Mouse (Mus musculus) forebrain, embryonic 14.5 days (tissue): Measurements from ENCODE around the gene Cdc42bpa. TPM values are rescaled to one million over a fixed set of nuclear protein-coding genes. Genes with fewer than 3 reads are reported as not detected.

ENCODE experiments used
- ATAC-seq: fragments of 200-750 bp; cut with Nextera tagmentation; 2 replicates; pipeline ENCODE4 v1.8.0; 2017; ENCODE audit warnings: mild to moderate bottlenecking, moderate library complexity
- DNase-seq: peaks from one replicate; pipeline ENCODE4 v3.0.0-alpha.2; 2015; ENCODE audit warnings: low spot score
- H3K27ac ChIP-seq: fragments of 300-500 bp; sonication (generic); 2 replicates; pipeline ENCODE4 v1.5.1; 2014; ENCODE audit warnings: low read depth, mild to moderate bottlenecking, control low read depth, low read length, moderate library complexity
- H3K27me3 ChIP-seq: fragments of 300-500 bp; sonication (generic); replicated peaks from 2 replicates; pipeline ENCODE4 v1.6.1; 2014; ENCODE audit warnings: low read length, control low read depth, mixed read lengths; ENCODE audit not compliant: control insufficient read depth, insufficient read depth
- H3K36me3 ChIP-seq: fragments of 300-500 bp; sonication (generic); 2 replicates; pipeline ENCODE4 v1.6.1; 2014; ENCODE audit warnings: low read length, control low read depth; ENCODE audit not compliant: control insufficient read depth, insufficient read depth
- H3K4me1 ChIP-seq: fragments of 300-500 bp; sonication (generic); 2 replicates; pipeline ENCODE4 v1.6.1; 2014; ENCODE audit warnings: antibody characterized with exemption, low read length, control low read depth; ENCODE audit not compliant: control insufficient read depth, insufficient read depth
- H3K4me2 ChIP-seq: fragments of 300-500 bp; sonication (generic); 2 replicates; pipeline ENCODE4 v1.6.1; 2014; ENCODE audit warnings: mild to moderate bottlenecking, control low read depth, low read length
- H3K4me3 ChIP-seq: fragments of 300-500 bp; sonication (generic); 2 replicates; pipeline ENCODE4 v1.5.1; 2014; ENCODE audit warnings: low read depth, low read length, control low read depth
- H3K9ac ChIP-seq: fragments of 300-500 bp; sonication (generic); 2 replicates; pipeline ENCODE4 v1.6.1; 2014; ENCODE audit warnings: mild to moderate bottlenecking, low read length, control low read depth, moderate library complexity
- H3K9me3 ChIP-seq: fragments of 300-500 bp; sonication (generic); replicated peaks from 2 replicates; pipeline ENCODE4 v1.6.1; 2016; ENCODE audit warnings: low read length, control low read depth, mixed read lengths; ENCODE audit not compliant: control insufficient read depth
- WGBS: fragments of 180-500 bp; shearing (Covaris S2); extraction: QIAGEN DNeasy Blood & Tissue Kit; methylation state at CpG from one replicate; pipeline ENCODE4 v1.1.7; 2014; 5-methylcytosine and 5-hydroxymethylcytosine counted together
- polyA plus RNA-seq: library from polyadenylated mRNA; unstranded; fragments of >200 nt; fragmentation: Nextera tagmentation; extraction: Ambion mirVana; gene quantifications from 2 replicates; pipeline ENCODE4 v1.2.1, GENCODE M21; 2014

Cdc42bpa gene
- polyA plus RNA-seq, 1 experiment from 2014 or later, result 18.1 TPM

DNA sequence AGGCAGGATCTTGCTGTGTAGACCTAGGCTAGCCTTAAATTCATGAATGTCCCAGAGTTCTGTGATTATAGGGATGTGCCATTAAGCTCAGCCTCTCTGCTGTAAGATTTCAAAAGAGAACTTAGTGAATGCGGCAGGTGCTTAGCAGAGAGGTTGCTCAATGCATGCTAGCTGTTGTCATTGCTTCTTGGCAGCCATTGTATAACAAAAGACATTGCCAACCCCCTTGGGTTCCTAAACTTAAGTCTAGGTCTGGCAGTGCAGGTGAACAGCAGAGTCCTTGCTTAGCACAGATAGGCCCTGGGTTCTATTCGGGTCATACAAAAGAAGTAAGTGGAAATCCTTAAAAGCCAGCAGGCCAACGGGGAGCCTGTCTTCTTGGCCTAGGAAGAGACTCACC, 7.0 kb upstream of the Cdc42bpa start:
- H3K4me3 ChIP-seq, result no peak overlapping the region
- no peaks in the 10 kb centered on the region for H3K9me3 ChIP-seq
- H3K36me3 ChIP-seq, result no peaks in the 10 kb centered on the region
- DNase-seq (no peak), ATAC-seq (no peak)
- H3K9ac ChIP-seq, result no peak overlapping the region
- no peaks in the 10 kb centered on the region for H3K27me3 ChIP-seq
- peaks cover 9% of the 10 kb centered on the region for H3K4me1 ChIP-seq
- no peak overlapping the region for H3K4me2 ChIP-seq
- no peak overlapping the region for H3K27ac ChIP-seq
- WGBS, result 81% methylated on average over 3 of the region's 3 CpGs

DNA sequence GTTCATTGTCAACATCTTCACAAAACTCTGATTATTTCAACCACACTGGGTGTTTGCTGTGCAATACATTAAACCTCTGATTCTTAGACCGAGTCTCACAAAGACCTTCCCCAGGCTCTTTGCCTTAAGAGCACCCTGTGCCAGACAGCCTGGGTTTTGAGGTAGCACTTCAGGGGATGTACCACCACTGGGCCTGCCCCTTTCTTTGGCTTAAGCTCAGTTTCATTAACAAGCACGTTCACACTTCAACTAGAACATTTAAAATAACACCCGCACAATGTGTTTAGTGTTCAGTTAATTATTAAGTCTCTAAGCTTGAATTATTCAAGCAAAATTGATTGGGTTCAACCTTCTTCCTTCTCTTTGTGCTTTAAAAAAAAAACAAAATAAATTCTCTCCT, 2.8 kb upstream of the Cdc42bpa start:
- peak; percentile 68 for DNase-seq

DNA sequence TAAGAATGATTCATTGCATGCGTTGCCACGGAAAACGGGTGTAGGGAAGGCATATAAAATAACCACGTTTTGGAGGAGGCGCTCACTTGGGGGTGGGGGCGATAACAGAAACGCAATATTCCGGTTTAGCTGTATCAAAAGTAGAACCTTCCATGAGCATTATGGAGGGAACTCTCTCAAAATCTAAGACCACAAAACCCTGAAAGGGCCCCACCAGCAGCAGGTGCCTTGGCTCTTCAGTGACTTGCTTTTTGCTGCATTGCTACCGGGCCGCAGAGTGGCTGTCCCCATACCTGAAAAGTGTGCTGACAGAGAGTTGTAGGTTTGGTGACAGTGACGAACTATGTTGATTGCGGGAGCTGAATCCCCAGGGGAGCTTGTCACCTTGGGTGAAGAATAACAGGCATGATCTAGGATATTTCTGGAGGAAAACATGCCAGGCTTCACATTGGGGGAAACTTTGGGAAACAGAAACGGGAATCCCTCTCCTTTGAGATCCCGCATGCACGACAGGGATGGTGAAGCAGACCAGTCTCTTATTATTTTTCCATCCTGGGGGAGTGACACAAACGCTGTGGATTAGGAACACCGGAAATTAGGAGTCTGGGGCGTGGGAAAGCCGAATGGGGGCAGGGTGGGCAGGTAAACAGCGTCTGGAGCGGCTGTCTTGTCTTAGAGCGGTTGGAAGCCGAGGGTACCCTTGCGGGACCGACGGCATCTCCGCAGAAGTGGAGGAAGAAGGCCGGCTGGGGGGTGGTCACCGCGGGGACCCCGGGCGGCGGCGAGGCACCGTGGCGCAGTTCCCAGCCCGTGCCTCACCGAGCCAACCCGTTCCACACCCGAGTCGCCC, 1.2 kb upstream of the Cdc42bpa start:
- Histone ChIP-seq H3K27ac (peak overlapping the region; percentile 97), H3K4me2 (peak overlapping the region; percentile 75), H3K9me3 (no peaks in the 10 kb centered on the region), H3K4me3 (peak overlapping the region; percentile 72), H3K27me3 (no peaks in the 10 kb centered on the region), H3K9ac (peak overlapping the region; percentile 93), H3K36me3 (no peaks in the 10 kb centered on the region), H3K4me1 (peaks cover 21% of the 10 kb centered on the region)
- 5% methylated on average over 39 of the region's 41 CpGs for WGBS
- DNase-seq (peak; percentile 49), ATAC-seq (no peak)

More for the DNA sequence above, 2.8 kb upstream of the Cdc42bpa start:
- H3K27ac ChIP-seq, result no peak overlapping the region
- no peaks in the 10 kb centered on the region for H3K9me3 ChIP-seq
- H3K4me3 ChIP-seq, result no peak overlapping the region
- H3K27me3 ChIP-seq, result no peaks in the 10 kb centered on the region
- peaks cover 15% of the 10 kb centered on the region for H3K4me1 ChIP-seq
- H3K4me2 ChIP-seq, result no peak overlapping the region
- 6% methylated on average over 3 of the region's 3 CpGs for WGBS
- ATAC-seq, result no peak
- H3K9ac ChIP-seq, result no peak overlapping the region
- H3K36me3 ChIP-seq, result no peaks in the 10 kb centered on the region

DNA sequence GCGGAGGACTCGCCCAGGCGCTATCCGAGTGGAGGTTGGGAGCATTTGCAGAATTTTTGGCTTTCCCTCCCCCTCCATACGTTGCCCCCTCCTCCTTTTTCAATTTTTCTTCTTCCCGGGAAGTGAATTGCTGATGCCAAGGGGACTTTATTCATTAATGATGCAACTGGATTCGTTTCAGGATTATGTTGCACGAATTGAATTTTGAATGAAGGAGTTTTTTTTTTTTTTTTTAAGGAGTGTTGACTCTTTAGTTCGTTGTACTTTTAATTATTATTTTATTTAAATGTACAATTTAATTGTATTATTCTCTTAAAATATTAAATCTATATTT, 238 bp downstream of the Cdc42bpa start:
- peak overlapping the region; percentile 72 for H3K4me3 ChIP-seq
- H3K9ac ChIP-seq, result peak overlapping the region; percentile 93
- peaks cover 21% of the 10 kb centered on the region for H3K4me1 ChIP-seq
- no peaks in the 10 kb centered on the region for H3K9me3 ChIP-seq
- peak overlapping the region; percentile 75 for H3K4me2 ChIP-seq
- peak overlapping the region; percentile 97 for H3K27ac ChIP-seq
- no peak for ATAC-seq
- H3K36me3 ChIP-seq, result no peaks in the 10 kb centered on the region
- WGBS, result 1% methylated on average over 9 of the region's 9 CpGs
- DNase-seq, result no peak
- H3K27me3 ChIP-seq, result no peaks in the 10 kb centered on the region

DNA sequence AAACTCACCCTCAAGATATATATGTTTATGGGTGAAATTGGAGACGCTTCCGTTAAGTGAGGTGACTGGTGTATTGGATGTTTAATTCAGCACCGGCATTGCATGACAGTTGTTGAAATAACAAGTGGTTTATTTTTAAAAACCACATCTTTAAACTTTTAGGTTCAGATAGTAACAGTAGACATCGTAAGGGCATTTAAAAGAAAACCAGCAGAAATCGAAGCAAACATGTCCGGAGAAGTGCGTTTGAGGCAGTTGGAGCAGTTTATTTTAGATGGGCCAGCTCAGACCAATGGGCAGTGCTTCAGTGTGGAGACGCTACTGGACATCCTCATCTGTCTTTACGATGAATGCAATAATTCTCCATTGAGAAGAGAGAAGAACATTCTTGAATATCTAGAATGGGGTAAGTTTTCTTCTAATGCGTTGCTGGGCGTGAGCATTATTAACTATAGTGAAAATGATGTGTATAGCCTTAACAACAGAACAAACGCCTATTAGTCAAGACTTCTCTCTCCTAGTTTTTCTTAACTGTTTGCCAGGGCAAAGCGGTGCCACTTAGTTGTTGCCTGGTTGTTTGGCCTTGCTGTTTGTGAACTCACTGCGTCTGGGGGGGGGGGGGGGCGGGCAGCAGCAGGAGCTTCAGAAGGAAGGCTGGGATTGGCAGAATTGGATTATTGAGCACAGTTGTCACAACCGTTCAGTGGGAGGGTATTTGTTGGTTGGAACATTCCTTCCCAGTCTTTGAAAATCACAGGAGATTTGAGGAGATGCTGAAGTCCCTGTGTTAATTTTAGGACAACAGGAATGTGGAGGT, 818 bp downstream of the Cdc42bpa start:
- H3K4me3 ChIP-seq, result peak overlapping the region; percentile 72
- WGBS, result under 1% methylated on average over 16 of the region's 16 CpGs
- DNase-seq (peak; percentile 49), ATAC-seq (no peak)
- H3K9me3 ChIP-seq, result no peaks in the 10 kb centered on the region
- H3K4me2 ChIP-seq, result peak overlapping the region; percentile 75
- H3K27me3 ChIP-seq, result no peaks in the 10 kb centered on the region
- H3K9ac ChIP-seq, result peak overlapping the region; percentile 56
- no peak overlapping the region for H3K27ac ChIP-seq
- no peaks in the 10 kb centered on the region for H3K36me3 ChIP-seq
- peaks cover 21% of the 10 kb centered on the region for H3K4me1 ChIP-seq

DNA sequence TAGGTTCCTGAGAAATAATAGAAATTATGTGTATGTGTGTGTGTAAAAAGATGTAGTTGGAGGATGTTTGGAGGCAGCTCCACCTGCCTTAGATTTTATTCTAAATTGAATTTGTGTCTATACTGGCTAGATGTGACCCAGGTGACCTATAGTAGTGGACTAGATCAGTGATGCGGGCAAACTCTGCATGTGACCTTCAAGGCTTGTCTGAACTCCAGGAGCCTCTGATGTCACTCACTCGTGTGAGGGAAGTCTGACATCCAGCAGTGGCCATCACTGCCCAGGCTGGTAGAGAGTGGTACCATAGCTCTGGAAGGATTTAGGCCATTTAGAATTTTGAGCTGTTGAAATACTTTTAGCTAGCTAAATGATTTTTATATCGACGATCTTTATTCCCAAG, 1.5 kb downstream of the Cdc42bpa start:
- Histone ChIP-seq H3K27ac (no peak overlapping the region), H3K9ac (peak overlapping the region; percentile 56), H3K9me3 (no peaks in the 10 kb centered on the region), H3K27me3 (no peaks in the 10 kb centered on the region), H3K4me1 (peaks cover 21% of the 10 kb centered on the region), H3K4me3 (peak overlapping the region; percentile 72), H3K4me2 (peak overlapping the region; percentile 75), H3K36me3 (no peaks in the 10 kb centered on the region)
- no peak for ATAC-seq
- WGBS, result 45% methylated on average over 4 of the region's 4 CpGs
- DNase-seq, result no peak

DNA sequence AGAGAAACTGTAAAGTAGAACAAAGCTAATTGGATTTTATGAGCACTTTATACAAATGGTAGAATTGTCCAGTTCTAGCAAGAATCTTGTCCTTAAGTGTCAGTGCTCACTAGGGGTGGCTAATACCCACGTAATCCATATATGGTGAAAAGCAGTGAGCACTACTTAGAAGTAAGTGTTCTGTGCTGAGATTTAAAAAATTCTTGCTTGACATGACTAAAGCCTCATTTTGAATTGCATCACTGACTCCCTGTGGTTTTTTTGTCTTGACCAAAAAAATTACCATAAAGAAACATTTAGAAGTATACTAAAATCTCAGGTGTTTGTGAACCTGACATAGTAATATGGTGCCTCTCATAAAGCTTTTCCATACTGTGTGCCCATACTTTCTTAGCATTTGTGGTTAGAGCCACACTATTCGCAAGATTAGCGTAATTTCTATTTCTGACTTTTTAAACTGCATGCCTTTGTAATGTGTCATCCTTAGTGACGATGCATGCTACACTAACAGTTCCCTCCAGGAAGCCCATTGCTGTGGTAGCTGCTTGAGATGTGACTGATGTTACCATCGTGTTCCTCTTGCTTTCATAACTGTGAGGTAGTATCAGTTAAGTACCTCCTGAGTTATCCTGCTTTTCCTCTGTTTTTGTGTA, 9.6 kb downstream of the Cdc42bpa start:
- Histone ChIP-seq H3K36me3 (no peaks in the 10 kb centered on the region), H3K27ac (no peak overlapping the region), H3K9me3 (no peaks in the 10 kb centered on the region), H3K9ac (no peak overlapping the region), H3K4me3 (no peak overlapping the region), H3K4me1 (peaks cover 2% of the 10 kb centered on the region; the same call in 1 of the 2 replicates), H3K27me3 (no peaks in the 10 kb centered on the region), H3K4me2 (no peak overlapping the region)
- DNase-seq (no peak), ATAC-seq (no peak)
- WGBS, result 76% methylated on average over 5 of the region's 5 CpGs

DNA sequence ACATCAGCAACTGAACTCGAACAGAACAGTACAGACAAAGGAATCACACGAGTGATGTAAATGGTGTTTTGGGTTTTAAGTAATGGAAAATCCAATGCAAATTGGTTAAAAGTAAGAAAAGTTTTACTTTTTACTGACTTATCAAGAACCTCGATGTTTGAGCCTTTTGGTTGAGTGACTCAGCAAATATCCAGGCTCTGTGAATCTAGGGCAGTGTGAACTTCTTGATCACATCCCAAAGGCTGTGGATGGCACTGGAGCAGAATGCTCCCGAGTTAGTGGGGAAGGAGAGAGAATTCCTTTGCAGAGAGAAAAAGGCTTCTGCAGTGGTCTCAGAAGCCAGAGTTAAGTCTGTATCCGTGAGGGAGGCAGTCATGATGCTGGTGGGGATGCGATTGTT, 14.7 kb downstream of the Cdc42bpa start:
- no peaks in the 10 kb centered on the region for H3K36me3 ChIP-seq
- 81% methylated on average over 6 of the region's 6 CpGs for WGBS
- H3K4me2 ChIP-seq, result no peak overlapping the region
- H3K27me3 ChIP-seq, result no peaks in the 10 kb centered on the region
- H3K4me1 ChIP-seq, result peaks cover 2% of the 10 kb centered on the region; the same call in 1 of the 2 replicates
- H3K9me3 ChIP-seq, result no peaks in the 10 kb centered on the region
- no peak overlapping the region for H3K27ac ChIP-seq
- no peak overlapping the region for H3K9ac ChIP-seq
- H3K4me3 ChIP-seq, result no peak overlapping the region
- ATAC-seq, result no peak
- DNase-seq, result no peak
